Mouse (Mus musculus): ENCODE data around the gene Morn5. TPM values are rescaled to one million over a fixed set of nuclear protein-coding genes. Genes with fewer than 3 reads are reported as not detected.

Morn5 gene
- not detected in 2 replicates for total RNA-seq (2017)

DNA sequence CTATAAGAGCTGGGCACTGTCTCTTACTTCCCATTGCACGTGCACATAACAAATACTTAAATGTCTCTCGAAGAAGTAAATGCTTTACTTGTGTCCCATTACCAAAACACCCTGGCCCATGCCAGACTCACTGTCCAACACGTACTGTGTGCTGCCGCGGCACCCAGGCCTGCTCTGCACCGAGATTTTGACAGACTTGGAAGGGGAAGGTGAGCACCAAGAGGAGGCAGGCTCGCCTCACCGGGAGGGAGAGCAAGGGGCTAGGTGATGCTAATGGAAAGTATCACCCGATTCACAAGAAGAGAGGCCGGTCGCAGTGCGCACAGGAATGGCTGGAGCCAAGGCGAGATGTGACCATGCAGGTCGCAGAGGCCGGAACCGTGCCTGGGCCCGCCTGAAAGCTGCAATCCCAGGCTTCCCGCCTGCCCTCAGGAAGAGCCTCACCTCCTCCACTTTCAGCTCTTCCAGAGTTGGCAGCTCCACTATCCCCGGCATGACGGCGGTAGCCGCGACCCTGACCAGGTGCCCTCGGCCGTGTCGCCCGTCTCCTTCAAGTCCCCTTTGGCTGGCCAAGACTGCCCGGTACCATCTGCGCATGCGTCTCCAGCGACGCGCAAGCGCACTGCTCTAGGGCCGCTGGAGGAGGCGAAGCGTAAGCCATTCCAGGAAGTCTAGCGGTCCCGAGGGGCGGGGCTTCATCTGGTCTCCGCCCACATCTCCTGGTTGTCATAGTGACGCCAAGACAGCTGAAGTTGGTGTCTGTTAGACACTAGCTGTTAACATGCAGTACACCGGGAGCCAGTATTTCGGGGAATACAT is at the start of gene Morn5, which contains the start of gene Ndufa8:
Gene Morn5 (plus strand): TSS at position 711 of the 819 bp plus-strand sequence.
Gene Ndufa8 (minus strand): TSS at position 659 of the 819 bp plus-strand sequence.
- peak; percentile 91 to 94 for ATAC-seq (replicated peaks in 1 of 2; ENCODE audit: insufficient read depth in 1 of 2, low FRiP score in 2 of 2, low TSS enrichment in 1 of 2, low read depth in 1 of 2, poor library complexity in 2 of 2, severe bottlenecking in 2 of 2)

GRCm38 (mm10) chr2:36000390-36000789 is 48.9 kb upstream of the Morn5 start:
- ATAC-seq (replicated peaks in 1 of 2; ENCODE audit: insufficient read depth in 1 of 2, low FRiP score in 2 of 2, low TSS enrichment in 1 of 2, low read depth in 1 of 2, poor library complexity in 2 of 2, severe bottlenecking in 2 of 2) = peak; percentile 46 to 47; a peak in 3 of 4 replicates

DNA sequence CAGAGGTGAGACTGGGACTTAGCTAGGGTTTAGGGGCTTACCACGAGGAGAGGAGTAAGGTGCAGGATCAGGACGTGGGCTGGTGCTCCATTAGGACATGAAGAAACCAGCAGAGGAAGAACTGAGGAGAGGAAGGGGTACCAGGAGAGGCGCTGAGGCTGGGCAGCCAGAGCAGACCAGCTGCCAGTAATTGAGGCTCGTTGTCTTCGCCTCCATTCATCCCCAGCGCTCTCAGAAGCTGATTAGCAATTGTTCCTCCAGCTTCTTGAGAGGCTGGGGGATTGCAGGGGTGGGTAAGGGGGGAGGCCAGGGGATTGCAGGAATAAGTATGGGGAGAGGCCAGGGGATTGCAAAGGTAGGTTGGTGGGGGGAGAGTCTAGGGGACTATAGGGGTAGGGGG is 47.1 kb upstream of the Morn5 start:
- ATAC-seq (replicated peaks in 1 of 2; ENCODE audit: insufficient read depth in 1 of 2, low FRiP score in 2 of 2, low TSS enrichment in 1 of 2, low read depth in 1 of 2, poor library complexity in 2 of 2, severe bottlenecking in 2 of 2) = no peak

DNA sequence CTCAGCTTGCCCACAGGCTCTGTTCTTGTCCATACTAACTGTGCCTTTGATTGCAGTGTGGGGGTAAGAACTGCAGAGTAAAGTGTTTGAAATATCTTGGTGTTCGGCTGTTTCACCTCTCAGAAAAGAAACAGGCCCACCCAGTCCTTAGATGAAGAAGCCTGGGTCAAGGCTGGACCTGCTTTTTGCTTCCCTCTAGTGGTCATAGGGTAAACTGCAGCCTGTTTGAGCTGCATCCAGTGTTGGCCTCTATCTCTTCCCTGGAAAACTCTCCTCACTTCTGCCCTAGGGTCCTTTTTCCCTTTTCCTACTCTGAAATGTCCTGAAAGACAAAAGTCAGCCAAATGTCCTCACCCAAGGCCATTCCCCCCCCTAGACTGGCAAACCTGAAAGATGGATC is 41.2 kb upstream of the Morn5 start:
- peak; percentile 49 to 52; a peak in 2 of 4 replicates for ATAC-seq (replicated peaks in 1 of 2; ENCODE audit: insufficient read depth in 1 of 2, low FRiP score in 2 of 2, low TSS enrichment in 1 of 2, low read depth in 1 of 2, poor library complexity in 2 of 2, severe bottlenecking in 2 of 2)

DNA sequence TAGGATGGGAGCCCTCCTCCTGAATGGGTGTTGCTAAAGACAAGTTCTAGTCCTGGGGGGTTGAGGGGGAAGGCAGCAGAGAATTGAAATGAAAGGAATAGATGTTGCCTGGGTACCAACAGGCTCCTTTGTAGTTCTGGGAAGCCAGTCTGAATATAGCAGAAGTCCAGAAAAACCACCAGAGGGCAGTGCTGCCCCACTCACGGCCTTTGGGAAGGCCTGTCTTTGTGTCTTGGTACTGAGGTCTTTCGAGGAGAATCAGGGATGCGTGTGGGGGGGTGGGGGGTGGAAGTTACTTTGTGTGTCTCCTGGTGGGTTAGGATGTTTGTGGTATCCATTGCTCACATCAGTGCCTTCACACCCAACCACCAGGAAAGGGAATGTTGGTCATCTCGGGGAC is 39.9 kb upstream of the Morn5 start:
- ATAC-seq (replicated peaks in 1 of 2; ENCODE audit: insufficient read depth in 1 of 2, low FRiP score in 2 of 2, low TSS enrichment in 1 of 2, low read depth in 1 of 2, poor library complexity in 2 of 2, severe bottlenecking in 2 of 2) = peak; percentile 67 to 73; a peak in 3 of 4 replicates

DNA sequence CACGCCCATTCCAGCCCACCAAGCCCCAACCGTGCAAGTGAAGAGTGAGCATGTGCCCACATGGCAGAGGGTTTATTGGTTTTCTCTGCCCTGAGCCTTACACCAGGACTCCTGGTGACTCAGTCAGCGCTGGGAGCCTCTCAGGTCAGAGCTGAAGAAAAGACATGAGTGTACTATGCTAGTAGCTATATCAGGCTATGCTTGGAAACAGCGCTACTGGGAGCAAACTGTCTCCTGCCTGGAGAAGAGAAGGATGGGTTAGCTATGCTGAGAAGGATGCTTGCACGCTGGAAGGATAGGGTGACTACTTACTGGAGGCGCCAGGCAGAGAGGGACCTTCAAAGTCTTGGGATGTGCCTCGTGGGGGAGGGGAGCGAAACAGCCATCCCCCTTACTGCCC is 38.7 kb upstream of the Morn5 start:
- no peak for ATAC-seq (replicated peaks in 1 of 2; ENCODE audit: insufficient read depth in 1 of 2, low FRiP score in 2 of 2, low TSS enrichment in 1 of 2, low read depth in 1 of 2, poor library complexity in 2 of 2, severe bottlenecking in 2 of 2)

GRCm38 (mm10) chr2:36011331-36011825 is 37.9 kb upstream of the Morn5 start:
- no peak for ATAC-seq (replicated peaks in 1 of 2; ENCODE audit: insufficient read depth in 1 of 2, low FRiP score in 2 of 2, low TSS enrichment in 1 of 2, low read depth in 1 of 2, poor library complexity in 2 of 2, severe bottlenecking in 2 of 2)

DNA sequence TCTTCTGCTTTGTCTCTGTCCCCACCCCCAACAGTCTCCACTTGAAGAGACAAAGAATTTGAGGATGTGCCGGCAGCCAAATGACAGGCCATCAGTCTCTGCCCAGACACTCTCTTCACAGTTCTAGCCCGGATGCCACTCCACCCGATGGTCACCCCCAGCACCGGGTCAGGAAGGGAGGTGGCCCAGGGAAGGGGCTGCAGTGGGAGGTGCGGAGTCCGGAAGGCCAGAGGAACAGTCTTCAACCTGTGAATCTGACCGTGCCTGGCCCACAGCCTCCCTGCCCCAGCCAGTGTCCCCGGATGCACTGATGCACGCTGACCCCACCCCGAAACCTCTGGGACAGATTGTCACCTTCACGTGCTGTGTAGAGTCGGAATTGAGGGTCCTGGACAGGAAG is 36.2 kb upstream of the Morn5 start:
- no peak for ATAC-seq (replicated peaks in 1 of 2; ENCODE audit: insufficient read depth in 1 of 2, low FRiP score in 2 of 2, low TSS enrichment in 1 of 2, low read depth in 1 of 2, poor library complexity in 2 of 2, severe bottlenecking in 2 of 2)

GRCm38 (mm10) chr2:36021385-36022159 is 27.7 kb upstream of the Morn5 start:
- ATAC-seq (replicated peaks in 1 of 2; ENCODE audit: insufficient read depth in 1 of 2, low FRiP score in 2 of 2, low TSS enrichment in 1 of 2, low read depth in 1 of 2, poor library complexity in 2 of 2, severe bottlenecking in 2 of 2) = peak; percentile 71 to 77

GRCm38 (mm10) chr2:36023291-36023690 is 26.0 kb upstream of the Morn5 start:
- ATAC-seq (replicated peaks in 1 of 2; ENCODE audit: insufficient read depth in 1 of 2, low FRiP score in 2 of 2, low TSS enrichment in 1 of 2, low read depth in 1 of 2, poor library complexity in 2 of 2, severe bottlenecking in 2 of 2) = no peak

DNA sequence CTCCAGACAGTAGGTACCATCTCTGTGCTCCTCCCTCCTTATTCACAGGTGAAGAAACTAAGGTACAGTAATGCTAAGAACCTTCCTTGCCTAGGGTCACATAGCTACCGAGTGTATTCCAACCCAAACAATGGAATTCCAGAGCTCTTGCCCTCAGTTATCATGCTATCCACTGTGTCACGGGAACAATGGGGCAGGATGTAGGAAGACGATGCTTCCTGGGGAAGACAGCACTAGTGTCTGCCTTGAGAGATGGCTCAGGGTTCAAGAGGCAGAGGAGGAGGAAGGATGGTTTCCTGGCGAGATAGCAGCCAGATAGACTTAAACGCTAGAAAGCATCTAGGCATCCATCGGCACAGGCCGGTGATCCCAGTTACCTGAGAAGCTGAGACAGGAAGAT is 16.4 kb upstream of the Morn5 start:
- ATAC-seq (replicated peaks in 1 of 2; ENCODE audit: insufficient read depth in 1 of 2, low FRiP score in 2 of 2, low TSS enrichment in 1 of 2, low read depth in 1 of 2, poor library complexity in 2 of 2, severe bottlenecking in 2 of 2) = no peak

DNA sequence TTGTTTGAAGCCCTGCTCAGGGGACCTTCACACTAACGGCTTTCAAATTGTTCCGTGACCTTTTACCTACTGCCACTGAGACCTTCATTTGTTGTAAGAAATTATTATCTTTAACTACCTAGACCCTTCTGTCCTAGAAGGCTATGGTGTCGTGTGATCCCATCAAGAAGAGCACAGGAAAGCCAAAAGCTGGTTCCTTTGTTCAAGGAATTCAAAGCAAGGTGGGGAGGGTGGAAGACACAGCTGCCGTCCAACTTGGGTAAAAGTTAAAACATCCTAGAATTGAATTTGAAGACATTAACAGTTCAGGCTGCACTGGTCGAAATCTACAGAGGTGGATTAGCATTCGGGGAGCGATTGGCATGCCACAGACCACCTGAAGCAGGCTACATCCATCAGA is 15.3 kb upstream of the Morn5 start:
- no peak for ATAC-seq (replicated peaks in 1 of 2; ENCODE audit: insufficient read depth in 1 of 2, low FRiP score in 2 of 2, low TSS enrichment in 1 of 2, low read depth in 1 of 2, poor library complexity in 2 of 2, severe bottlenecking in 2 of 2)

DNA sequence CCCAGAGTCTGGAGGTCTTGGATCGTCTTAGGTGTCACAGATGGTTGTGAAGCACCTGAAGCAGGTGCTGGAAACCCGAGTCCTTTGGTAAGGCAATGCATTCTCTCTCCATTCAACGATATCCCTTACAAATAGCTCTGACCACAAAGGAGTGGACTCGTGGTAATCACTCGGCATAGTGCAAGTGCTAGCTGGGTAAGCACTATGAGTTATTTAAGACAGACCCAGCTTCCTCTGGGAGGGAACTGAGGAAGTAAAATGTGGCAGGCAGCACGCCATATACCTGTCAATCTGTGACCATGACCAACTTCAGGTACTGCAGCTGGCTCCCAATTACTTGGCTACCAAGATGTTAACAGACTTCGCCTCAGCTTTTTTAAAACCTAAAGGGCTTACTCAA is 14.4 kb upstream of the Morn5 start:
- ATAC-seq (replicated peaks in 1 of 2; ENCODE audit: insufficient read depth in 1 of 2, low FRiP score in 2 of 2, low TSS enrichment in 1 of 2, low read depth in 1 of 2, poor library complexity in 2 of 2, severe bottlenecking in 2 of 2) = peak; percentile 25 to 51; a peak in 3 of 4 replicates

GRCm38 (mm10) chr2:36035413-36036081 is 13.7 kb upstream of the Morn5 start:
- peak; percentile 87 to 92 for ATAC-seq (replicated peaks in 1 of 2; ENCODE audit: insufficient read depth in 1 of 2, low FRiP score in 2 of 2, low TSS enrichment in 1 of 2, low read depth in 1 of 2, poor library complexity in 2 of 2, severe bottlenecking in 2 of 2)

- ATAC-seq (replicated peaks in 1 of 2; ENCODE audit: insufficient read depth in 1 of 2, low FRiP score in 2 of 2, low TSS enrichment in 1 of 2, low read depth in 1 of 2, poor library complexity in 2 of 2, severe bottlenecking in 2 of 2) = no peak
Observed at GRCm38 (mm10) chr2:36039297-36039985, 9.8 kb upstream of the Morn5 start.

DNA sequence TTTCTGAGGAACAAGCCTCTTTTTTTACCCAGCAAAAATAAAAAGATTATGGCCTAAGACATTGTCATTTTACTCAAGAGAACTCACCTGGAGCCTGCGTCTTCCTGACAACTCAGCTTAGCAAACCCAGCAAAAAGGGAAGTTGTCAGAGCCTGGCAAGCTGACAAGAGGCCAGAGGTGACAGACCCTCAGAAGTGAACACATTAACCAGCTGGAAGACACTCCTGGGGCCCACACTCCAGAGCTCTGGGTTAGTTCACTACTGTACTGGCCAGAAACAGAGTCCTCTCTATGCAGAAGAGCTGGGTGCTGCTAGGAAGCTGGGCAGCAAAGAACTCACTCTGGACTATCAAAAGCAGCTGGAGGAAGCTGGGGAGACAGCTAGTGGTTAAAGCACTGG is 8.4 kb upstream of the Morn5 start:
- ATAC-seq (replicated peaks in 1 of 2; ENCODE audit: insufficient read depth in 1 of 2, low FRiP score in 2 of 2, low TSS enrichment in 1 of 2, low read depth in 1 of 2, poor library complexity in 2 of 2, severe bottlenecking in 2 of 2) = peak; percentile 54 to 80

DNA sequence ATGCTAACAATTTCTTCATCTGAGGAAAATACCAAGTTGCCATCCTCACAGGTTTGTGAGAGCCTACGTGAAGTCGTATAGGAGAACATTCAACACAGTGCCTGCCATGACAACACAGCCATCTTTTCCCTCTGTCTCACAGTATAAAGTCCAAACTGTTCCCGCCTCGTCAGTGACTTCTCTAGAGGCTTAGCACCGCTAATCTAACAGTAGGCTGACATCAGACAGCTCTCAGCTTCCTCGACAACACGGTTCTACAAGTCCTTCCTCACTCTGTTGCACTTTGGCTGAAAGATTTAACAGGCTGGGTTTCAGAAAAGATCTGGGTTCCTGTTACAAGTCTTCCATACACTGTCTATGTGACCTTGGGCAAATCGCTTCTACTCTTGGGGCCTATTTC is 1.1 kb upstream of the Morn5 start:
- no peak for ATAC-seq (replicated peaks in 1 of 2; ENCODE audit: insufficient read depth in 1 of 2, low FRiP score in 2 of 2, low TSS enrichment in 1 of 2, low read depth in 1 of 2, poor library complexity in 2 of 2, severe bottlenecking in 2 of 2)

All from hematopoietic stem cell, adult 5-6 weeks (primary cell).